Mouse (Mus musculus) retina, postnatal 1 day (tissue): ENCODE data around the gene Alg5.
"Not testable (repeated sequence)": the region's sequence is repeated elsewhere in the genome, so short reads cannot be mapped to it uniquely, and the experiment has no call there.

Experiments used
- DNase-seq: peaks from one replicate; pipeline ENCODE4 v3.0.0-alpha.2; 2012

The Alg5 gene

DNA sequence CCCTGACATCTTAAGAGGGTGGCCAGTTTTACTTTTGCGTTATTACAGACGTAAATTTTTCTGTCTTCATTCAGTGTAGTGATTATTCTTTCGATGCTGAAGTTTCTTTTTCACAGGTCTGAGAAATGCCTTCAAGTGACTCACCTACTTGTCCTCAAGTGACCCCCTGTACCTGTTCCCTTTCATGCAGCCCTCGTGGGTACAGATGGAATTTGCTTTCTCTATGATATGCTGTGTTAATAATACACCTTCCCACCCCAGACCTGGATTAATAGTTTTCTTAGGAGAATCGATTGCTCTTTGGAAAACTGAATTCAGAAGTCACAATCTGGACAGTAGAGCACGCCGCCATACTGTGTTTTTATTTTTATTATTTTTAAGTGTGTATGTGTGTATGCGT, 2.0 kb downstream of the Alg5 start:
- DNase-seq = no peak

DNA sequence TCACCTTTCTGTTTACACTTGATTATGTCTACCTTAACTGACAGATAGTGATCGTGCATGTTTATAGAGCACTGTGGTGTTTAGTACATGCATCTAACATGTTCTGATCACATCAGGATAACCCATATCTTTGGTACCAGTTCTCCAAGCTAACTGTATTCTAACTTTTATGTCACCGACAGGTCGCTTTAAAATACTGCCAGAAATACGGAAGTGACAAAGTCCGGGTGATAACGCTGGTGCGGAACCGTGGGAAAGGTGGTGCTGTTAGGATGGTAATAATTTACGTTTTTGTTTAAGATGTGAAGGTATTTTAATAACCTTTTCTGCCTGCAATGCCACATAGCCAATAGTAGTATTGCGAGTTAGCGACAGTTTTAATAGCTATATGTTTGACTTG, 6.6 kb downstream of the Alg5 start:
- DNase-seq = no peak

DNA sequence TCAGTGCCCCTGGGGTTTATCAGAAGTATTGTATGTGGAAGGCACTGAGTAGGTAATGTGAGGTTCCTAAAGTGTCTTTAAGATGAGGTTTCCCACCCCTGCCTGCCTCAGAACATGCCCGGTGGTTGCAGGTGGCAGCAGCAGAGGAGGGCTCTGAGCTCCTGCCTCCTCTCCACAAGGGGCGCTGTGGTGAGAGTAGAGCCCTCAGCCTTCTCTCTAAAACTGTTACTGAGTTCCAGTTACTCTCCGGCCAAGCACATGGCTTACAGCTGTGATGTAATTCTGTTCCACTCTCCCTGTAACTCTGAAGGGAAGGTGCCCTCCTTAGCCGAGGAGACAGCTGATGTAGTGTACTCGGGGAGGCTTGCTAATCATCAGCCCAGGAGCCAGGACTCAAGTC, 10.5 kb downstream of the Alg5 start:
- peak; percentile 54 for DNase-seq

DNA sequence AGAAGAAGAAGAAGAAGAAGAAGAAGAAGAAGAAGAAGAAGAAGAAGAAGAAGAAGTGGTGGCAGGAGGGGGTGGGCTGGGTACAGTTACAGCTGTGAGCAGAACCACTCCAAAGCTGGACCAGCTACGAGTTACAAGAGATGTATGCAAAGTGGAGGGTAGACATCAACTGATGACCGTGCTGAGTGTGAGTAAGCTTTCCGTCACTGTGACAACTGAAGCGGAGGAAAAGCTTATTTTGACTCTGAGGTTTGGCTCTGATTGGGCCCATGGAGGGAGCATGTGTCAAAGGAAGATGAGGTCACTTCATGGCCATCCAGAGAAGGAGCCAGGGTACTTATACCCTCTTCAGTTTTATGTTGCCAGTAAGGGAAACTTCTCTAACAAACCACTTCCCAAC, 18.1 kb downstream of the Alg5 start:
- no peak for DNase-seq

DNA sequence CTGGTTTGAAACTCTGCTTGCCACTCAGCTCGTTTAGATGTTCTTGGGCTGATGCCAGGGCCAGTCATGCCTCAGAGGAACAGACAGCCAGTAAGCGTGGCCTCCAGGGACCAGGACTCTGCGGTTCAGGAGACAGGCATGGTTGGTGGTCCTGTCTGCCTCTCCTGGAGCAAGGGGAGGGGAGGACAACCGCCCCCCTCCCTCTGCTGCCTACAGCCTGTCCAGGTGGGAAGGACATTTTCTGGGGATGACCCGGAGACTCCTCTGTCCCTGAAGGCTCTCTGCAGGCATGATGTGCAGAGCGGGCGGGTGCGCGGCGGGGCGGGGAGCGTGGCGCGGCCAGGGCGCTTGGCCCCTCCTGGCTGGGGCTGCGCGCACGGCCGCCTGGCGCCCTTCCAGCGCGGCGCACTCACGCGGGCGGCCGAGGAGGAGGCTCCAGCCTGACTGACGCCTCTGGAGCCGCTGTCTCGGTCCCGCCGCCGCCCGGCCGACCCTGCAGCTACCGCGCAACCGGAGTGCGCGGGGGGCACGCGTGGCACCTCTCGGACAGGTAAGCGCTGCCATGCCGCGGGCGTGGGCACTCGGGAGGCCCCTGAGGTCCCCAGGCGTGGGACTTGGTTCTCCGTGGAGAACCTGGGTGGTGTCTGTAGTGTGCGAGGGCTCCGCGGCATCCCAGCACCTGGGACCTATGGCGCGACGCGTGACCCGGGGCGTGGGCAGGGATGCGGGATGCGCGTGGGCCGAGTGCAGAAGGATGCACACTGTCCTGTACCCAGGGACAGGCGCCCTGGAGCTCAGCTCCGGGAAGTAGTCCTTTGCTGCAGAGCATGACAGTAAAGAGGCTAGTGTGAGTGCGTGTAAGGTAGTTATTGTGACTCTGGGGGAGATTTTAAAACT, 20.1 kb downstream of the Alg5 start, which contains the start of gene Smad9:
Gene Smad9, plus strand, starts transcription at position 438 of the 897 bp plus-strand sequence.
- peak; percentile 81 for DNase-seq

DNA sequence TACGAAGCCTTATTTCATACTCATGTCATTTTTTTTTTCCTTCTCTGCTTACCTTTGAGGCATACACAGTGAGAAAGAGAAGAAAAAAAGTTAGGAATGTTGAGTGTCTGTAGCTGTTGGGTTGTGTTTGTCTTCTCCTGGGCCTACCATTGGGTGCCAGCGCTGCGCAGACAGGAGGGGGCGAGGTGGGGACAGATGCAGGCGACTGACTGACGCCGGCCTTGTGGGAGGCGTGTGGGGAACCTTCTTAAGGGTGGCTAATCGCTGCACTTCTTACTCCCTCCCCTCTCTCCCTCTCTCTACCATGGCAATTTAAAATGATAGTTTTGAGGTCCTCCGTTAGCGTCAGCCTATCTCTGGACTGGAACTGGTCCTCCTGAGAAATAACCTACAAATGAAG, 20.7 kb downstream of the Alg5 start:
- DNase-seq = peak; percentile 38

DNA sequence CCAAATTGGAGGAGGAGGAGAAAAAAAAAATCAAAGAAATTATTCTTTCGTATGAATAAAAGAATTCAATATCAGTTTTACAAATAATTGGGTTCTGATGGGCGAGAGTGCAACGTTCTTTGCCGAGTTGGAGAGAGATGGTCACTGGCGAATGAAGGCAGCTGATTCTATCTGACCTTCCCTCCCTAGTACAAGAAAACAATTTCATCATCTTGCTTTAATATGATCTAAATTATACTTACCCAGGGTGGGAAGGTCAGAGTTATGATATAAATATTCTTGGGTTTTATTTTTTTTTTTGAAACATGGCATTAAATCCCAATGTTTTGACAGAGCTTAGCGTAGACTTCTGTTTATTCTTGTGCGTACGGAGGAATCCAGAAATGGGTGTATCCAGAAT, 22.1 kb downstream of the Alg5 start:
- no peak for DNase-seq

DNA sequence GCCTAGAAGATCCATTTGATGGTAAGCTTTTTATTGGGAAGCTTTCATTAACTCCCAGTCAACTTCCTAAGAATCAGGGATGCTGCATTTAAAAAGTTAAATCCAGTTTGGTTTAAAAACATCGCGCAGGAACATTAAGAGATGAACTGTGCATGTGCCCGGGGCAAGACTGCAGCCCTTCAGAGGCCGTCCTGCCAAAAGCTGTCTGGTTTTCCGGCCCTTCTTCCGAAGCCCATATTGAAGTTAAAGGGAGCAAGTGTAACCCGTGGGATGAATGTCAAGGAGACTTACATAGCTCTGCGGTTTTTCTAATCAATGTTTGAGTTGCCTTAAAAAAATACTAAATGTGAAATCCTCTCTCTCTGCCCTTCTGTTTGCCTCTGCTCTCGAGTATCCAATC, 23.9 kb downstream of the Alg5 start:
- DNase-seq = no peak

DNA sequence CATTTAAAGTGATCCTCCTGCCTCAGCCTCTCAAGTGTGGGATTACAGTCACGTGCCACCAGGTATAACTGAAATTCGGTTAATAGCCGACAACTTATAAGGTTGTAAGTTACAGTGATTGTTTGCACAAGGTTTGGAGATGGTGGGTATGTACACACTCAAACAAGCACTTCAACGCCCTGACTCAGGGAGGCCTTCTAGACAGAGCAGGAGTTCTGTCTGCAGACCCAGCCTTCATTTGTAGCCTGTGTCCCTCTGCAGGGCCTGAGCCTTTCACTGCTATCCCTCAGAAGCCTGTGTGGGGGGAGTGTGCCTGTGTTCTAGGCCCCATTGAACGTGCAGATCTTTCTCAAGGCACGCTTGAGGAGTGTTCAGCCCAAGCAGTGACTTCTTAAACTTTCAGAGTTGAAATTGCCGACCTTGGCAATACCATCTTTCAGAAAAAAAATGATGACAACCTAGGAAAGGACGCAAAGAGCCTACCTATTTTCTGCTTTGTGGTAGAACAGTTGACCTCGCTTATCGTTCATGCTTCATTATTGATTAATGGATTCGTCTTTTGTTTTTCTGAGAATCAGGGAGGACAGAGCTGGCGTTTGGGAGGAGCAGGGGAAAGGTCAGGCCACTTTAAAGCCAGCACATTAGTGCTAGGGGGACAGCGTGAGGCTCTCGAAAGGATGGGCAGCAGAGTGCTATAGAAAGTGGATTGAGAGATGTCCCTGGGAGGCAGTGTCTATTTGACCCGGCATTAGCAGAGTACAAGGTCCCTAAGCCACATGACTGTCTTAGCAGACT, 25.2 kb downstream of the Alg5 start:
- no peak for DNase-seq

DNA sequence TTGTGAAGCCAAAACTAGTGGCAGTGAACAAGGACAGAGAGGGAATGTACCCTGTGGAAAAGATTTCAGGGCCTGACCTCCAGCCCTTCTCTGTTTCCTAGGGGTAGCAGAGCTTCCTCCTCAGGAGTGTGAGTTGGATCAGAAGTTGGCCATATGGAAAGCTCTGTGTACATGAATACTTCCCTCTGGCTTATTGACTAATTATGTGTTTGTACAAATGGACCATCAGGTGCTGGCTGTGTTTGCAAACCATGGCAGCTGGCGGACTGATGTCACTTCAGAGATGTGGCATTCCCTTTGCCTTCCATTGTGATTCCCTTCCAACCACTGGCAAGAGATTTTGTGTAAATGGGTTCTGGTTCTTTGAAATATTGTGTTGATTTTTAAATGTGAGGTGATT, 25.9 kb downstream of the Alg5 start:
- no peak for DNase-seq

DNA sequence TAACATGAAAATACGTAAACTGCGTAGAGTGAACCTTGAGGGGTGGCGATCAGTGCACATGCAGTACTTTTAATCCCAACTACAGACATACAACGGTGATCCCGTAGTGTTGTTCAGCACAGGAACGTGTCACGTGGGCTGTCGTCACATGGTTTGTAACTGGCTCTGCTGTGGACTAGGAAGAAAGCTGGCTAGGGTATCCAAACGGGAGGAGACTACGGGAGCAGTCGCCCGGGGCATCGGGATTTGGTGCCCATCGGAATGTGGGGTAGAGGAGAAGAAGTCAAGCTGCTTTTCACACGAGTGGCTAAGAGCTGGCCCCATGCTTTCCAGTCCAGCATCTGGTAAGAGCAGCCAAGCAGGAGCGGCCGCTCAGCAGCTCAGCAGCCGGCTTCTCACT, 29.1 kb downstream of the Alg5 start:
- peak; percentile 33 for DNase-seq

DNA sequence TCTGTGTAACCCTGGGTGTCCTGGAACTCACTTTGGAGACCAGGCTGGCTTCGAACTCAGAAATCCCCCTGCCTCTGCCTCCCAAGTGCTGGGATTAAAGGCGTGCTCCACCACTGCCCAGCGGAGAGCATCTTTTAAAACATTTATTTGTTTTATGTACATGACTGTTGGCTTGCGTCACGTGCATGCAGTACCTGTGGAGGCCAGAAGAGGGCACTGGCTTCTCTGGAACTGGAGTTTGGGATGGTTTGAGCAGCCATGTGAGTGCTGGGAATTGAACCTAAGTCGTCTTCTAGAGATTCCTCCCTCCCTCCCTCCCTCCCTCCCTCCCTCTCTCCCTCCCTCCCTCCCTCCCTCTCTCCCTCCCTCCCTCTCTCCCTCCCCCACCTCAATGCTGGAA, 30.2 kb downstream of the Alg5 start:
- DNase-seq = not testable (repeated sequence)

DNA sequence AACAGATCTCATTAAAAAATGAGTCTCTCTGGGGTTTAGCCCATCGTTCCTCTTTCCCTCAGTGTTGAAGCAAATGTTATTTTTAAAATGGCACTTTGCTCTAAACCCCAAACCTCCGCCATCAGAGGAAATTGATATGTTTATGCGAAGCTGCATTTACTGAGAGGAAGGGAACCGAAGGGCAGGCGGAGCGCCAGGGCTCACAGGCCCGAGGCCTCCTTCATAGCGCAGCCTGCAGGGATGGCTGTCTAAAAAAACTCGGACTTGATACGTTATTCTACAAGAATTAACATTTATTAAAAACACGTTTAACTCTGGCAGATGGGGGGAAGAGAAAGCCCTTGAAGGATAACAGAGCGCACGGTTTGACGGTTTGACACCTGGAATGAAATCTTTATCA, 30.7 kb downstream of the Alg5 start:
- DNase-seq = no peak

DNA sequence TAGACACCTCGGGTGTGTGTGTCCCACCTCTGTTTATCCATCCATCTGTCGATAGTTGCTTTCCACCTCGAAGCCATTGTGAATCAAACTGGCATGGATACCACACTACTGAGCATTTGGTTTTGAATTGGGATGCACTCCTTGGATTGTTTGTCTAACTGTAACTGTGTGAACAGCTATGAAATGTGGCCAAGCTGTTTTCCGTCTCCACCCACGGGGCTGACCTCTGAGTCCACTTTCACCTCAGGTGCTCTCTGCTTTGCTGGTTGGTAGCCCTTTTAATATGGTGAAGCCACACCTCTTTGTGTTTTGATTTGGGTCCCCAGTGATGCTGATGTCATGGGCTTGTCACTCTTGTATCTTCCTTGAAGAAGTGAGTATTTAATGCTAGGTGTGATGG, 31.5 kb downstream of the Alg5 start:
- no peak for DNase-seq

DNA sequence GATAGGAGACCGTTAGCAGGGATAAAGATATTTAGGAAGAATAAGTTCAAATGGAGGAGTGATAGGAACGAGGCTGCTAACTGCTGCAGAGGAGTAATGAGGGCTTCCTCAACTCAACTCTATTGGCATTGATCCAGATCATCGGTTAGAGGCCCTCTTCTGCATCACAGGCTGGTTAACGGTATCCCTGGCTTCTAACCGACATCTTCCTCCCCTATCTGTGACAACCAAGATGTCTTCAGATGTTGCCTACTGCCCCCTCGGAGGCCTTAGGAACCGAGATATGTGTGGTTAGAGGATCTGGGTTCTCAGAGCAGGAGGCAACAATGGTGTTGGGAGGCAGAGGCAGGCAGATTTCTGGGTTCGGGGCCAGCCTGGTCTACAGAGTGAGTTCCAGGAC, 33.3 kb downstream of the Alg5 start:
- no peak for DNase-seq

DNA sequence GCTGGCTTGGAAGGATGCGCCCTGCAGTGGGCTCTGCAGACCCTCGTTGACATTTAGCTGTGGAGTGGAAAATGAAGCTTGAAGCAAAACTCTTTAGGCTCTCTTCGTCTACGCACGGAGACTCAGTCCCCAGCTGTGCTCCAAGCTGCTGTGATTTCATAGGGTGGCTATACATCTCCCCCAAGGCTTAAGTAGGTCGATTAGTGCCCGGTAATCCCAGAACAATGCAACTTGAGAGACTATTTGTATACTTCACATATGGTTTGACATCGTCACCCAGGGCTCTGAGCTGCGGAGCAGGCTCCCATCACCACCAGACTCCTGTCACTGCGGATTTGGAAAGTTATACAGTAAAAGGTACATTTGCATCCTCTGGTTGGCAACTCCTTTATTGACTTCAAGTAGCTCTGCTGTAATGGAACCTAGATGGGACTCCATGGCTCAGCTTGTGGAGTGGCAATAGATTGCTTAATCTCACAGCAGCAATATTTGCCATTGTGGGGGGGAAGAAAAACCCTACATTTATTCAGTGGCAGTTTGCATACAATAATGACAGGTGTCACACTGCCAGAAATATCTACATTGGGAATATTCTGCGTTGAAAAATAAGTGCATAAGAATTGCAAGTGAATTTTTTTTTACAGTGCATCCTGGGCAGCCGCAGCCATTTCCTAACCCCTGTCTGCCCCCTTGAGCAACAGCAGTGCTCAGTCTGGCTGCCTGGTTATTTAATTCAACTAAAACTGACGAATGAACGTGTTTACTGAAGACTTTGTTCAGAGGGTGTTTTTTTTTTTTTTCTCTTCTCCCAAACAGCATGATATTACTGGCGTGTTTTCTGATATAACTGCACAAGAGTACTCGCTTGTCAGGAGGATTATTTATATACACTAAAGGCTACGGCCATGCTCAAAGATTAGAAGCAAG, 34.3 kb downstream of the Alg5 start:
- DNase-seq = peak; percentile 68

DNA sequence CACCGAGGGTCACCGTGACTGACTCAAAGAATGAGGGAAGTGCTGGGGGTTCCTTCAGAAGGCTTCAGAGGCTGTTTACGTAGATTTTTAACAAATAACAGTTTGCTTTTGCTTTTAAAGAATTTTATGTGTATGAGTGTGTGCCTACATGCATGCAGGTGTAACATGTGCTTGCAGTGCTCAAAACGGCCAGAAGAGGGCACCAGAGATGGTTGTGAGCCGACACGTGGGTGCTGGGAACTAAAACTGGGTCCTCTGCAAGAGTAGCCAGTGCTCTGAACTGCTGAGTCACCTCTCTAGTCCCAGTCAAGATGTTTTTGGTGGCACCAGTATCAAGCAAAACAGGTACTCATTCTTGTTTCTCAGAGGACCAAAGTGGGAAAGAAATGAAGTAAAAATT, 38.3 kb downstream of the Alg5 start:
- DNase-seq = no peak

DNA sequence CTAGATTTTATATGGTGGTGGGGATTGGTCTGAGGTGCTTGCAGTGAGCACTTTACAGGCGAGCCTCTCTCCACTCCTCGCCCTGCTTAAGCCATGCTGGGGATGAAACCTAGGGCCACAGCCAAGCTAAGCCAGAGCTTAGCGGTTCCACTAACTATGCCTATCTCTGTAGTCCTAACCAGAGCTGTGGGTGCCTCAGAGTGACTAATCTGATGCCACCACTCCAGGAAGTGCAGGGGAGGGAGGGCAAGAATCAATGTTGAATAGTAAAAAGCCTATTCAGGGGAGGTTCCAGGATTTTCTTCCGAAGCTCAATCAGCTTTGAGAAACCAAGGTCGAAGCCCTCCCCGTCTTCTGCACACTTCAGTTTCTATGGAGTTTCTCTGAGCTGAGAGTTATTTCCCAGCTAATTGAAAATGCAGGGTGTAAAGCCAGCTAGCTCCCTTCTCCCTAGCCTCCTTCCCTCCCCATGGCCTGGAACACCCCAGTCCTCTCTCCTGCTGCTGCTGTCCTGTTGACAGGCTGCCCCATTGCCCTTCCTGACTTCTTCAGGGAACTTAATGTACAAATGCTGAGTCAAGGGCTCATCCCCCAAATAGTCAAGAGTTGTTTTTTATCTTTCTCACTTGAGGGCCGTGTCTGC, 40.8 kb downstream of the Alg5 start:
- no peak for DNase-seq

DNA sequence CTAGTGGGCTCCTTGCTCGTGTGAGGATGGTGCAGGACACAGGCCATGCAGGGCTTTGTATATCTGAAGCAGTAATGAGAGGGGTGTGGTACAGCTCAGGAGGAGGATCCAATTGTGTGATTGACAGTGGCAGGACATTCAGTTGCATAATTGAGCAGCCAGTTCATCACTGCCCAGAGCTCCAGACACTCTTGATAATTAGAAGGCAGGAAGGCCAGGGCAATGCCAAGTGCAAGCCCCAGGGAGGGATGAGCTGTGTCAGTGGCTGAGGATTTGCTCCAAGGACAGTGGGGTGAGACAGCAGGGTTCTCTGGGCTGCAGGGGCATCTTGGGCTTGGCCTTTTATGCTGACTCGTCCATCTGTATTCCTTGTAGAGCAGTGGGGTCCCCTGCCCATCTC, 55.3 kb downstream of the Alg5 start:
- DNase-seq = no peak

DNA sequence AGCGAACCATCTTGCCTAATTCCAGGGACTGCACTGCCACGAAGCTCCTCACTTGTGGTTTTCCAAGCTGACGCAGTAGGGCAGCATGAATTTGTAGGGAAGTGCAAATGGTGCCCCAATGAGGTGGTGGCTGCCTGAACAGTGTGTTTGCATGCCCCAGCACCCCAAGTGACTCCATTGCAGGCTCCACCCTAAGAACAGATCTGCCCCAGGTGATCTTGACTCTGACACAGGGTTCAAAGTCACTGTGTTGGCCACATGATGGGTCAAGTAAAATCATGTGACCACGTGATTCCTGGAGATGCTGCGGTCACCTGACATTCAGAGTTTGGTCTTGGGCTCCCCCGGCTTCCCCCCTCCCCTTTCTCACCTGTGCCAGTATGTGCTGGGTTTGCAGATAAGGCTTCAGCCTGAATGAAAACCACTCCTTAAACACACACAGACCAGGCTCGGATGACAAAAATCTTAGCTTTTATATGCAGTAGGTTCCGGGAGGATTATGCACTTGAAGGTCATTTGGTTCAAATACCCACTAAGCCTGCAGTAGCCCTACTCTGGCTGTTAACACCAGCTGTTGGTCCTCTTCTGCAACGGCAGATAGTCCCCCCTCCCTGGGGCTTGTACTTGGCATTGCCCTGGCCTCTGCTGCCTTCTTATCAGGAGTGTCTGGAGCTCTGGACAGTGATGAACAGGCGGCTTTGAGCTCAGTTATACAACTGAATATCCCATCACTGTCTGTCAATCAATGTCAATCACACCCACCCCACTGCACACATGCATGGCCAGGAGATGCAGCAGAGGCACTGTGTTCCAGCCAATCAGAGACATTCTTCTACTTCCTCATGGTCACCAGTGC, 56.7 kb downstream of the Alg5 start:
- DNase-seq = no peak

DNA sequence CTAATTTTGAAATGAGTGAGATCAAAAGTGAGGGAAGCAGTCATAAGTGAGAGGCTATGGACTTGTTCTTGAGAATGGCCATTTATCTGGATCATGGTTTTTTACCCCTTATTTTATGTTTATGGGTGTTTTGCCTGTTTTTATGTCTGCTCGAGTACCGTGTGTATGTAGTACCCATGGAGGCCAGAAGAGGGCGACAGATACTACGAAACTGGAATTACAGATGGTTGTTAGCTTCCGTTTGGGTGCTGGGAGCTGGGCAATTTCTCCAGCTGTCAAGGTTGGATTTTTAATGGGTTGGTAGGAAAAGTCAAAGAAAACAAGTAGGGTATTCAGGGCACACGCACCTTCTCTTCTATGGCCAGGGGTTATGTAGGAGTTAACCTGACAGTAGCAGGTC, 58.4 kb downstream of the Alg5 start:
- no peak for DNase-seq

DNA sequence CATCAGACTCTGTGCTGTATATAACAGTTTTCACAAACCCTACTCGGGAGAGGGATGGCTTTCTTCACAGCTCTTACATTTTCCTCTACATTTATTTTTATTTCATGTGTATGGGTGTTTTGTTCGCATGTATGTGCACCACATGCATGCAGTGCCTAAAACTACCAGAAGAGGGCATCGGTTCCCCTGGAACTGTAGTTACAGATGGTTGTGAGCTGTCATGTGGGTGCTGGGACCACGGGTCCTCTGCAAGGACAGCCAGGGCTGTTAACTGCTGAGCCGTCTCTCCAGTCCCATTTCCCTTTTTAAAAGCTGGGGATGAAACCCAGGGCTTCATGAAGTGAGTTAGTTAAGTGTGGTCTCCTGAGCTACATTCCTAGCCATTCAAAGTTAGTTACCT, 60.0 kb downstream of the Alg5 start:
- no peak for DNase-seq
